Mouse (Mus musculus) naive thymus-derived CD4-positive, alpha-beta T cell, adult 5 months (primary cell): Measurements from ENCODE around the gene Ift52. TPM values are rescaled to one million over a fixed set of nuclear protein-coding genes. Genes with fewer than 3 reads are reported as not detected.

Experiments
- polyA plus RNA-seq: library from polyadenylated mRNA; unstranded; fragments of 100-300 nt; shearing (Covaris generic); gene quantifications from one replicate; pipeline ENCODE4 v1.2.1, GENCODE M21; 2017

Ift52 gene
- polyA plus RNA-seq: 25.7 TPM

GRCm38 (mm10) chr2:163016916-163017743, at the start of gene Ift52:
Gene Ift52, plus strand, starts transcription at chr2:163017354.

GRCm38 (mm10) chr2:162987218-162987617, 29.9 kb upstream of the Ift52 start, which contains the start of gene Sgk2:
Gene Sgk2, plus strand, starts transcription at chr2:162987330.

GRCm38 (mm10) chr2:163054335-163054840, 37.2 kb downstream of the Ift52 start, which contains the start of gene Mybl2:
Gene Mybl2, plus strand, starts transcription at chr2:163054687.

GRCm38 (mm10) chr2:163087728-163088127, 70.6 kb downstream of the Ift52 start, which contains the start of gene Gtsf1l:
Gene Gtsf1l, minus strand, starts transcription at chr2:163087855.

Other genes with a start within 250 kb of the Ift52 start
- gene Srsf6, start 85.8 kb upstream of the Ift52 start, polyA plus RNA-seq: 100 TPM
- not detected for gene L3mbtl1, start 73.9 kb upstream of the Ift52 start, polyA plus RNA-seq
- gene Sgk2, start 30.0 kb upstream of the Ift52 start, polyA plus RNA-seq: not detected
- 2.8 TPM for gene Mybl2, start 37.3 kb downstream of the Ift52 start, polyA plus RNA-seq
- gene Gtsf1l, start 70.5 kb downstream of the Ift52 start, polyA plus RNA-seq: not detected
- 0.29 TPM for gene Tox2, start 185.8 kb downstream of the Ift52 start, polyA plus RNA-seq